ENCODE assay signal across 24 mouse cellular contexts in genomic region chr9:110268416-110268815, GRCm38 (mm10). TPM values are rescaled to one million over a fixed set of nuclear protein-coding genes. Genes with fewer than 3 reads are reported as not detected.
A peak's percentile ranks its signal among the peaks of the same experiment; 100 is the strongest.
DNase-seq lines count a peak whose midpoint lies in the region; ATAC-seq and TF ChIP-seq lines count a peak whose summit lies in the region.
"Had no signal": no experiment of that assay in that cellular context is flagged by ENCODE, and none has a peak within 500 bp of the region (broad histone marks: within the 10 kb centered on the region; RNA-seq: fewer than 3 reads in every experiment).

No protein-coding gene starts in this region.

- H3K4me3 ChIP-seq in kidney, adult 2 months (ENCODE audit: insufficient read depth, low read depth, low read length), result no peak overlapping the region
- H3K4me3 ChIP-seq: forebrain, embryonic 10.5 days; forebrain, embryonic 13.5 days; heart, embryonic 12.5 days; heart, embryonic 15.5 days; hindbrain, embryonic 12.5 days; hindbrain, embryonic 15.5 days; intestine, embryonic 15.5 days had no signal

- no peak overlapping the region for H3K27ac ChIP-seq in kidney, adult 2 months (ENCODE audit: insufficient read depth, low read depth, low read length)
- H3K27ac ChIP-seq: forebrain, embryonic 10.5 days; forebrain, embryonic 13.5 days; heart, embryonic 15.5 days; hindbrain, embryonic 12.5 days; hindbrain, embryonic 15.5 days; intestine, embryonic 15.5 days had no signal

- H3K4me1 ChIP-seq in kidney, adult 2 months (ENCODE audit: control insufficient read depth, insufficient read depth, low read length), result no peaks in the 10 kb centered on the region
- H3K4me1 ChIP-seq: forebrain, embryonic 13.5 days; heart, embryonic 12.5 days; heart, embryonic 15.5 days; hindbrain, embryonic 12.5 days; hindbrain, embryonic 15.5 days; intestine, embryonic 15.5 days had no signal

- 0 out of 2 replicates have a peak, but pooled peaks have one; percentile 31 for ATAC-seq in frontal cortex, adult (ENCODE audit: low TSS enrichment)
- ATAC-seq: forebrain, embryonic 13.5 days; forebrain, embryonic 16.5 days; intestine, embryonic 15.5 days had no signal

- H3K36me3 ChIP-seq in kidney, adult 2 months (ENCODE audit: control insufficient read depth, insufficient read depth, low read length), result no peaks in the 10 kb centered on the region
- H3K36me3 ChIP-seq: forebrain, embryonic 10.5 days; heart, embryonic 12.5 days; heart, embryonic 15.5 days; hindbrain, embryonic 12.5 days; hindbrain, embryonic 15.5 days; intestine, embryonic 15.5 days had no signal

- WGBS in kidney, adult 2 months, result 78% methylated on average over 10 of the region's 10 CpGs

- no peaks in the 10 kb centered on the region for H3K27me3 ChIP-seq in kidney, adult 2 months (replicated peaks; ENCODE audit: control insufficient read depth, insufficient read depth, low read length)
- H3K27me3 ChIP-seq: forebrain, embryonic 13.5 days; heart, embryonic 12.5 days; heart, embryonic 15.5 days; hindbrain, embryonic 12.5 days; hindbrain, embryonic 15.5 days; intestine, embryonic 15.5 days had no signal

- no peak for TF ChIP-seq POLR2A in kidney, adult 2 months (IDR thresholded peaks at IDR 0.05; ENCODE audit: low read depth, low read length)

- no peak for TF ChIP-seq CTCF in kidney, adult 2 months (conservative IDR thresholded peaks at IDR 0.05; ENCODE audit: insufficient read depth, insufficient read length, low read depth, low read length)

- DNase-seq in frontal cortex, postnatal 10 days (ENCODE audit: low spot score in 2 of 2), result no peak
- peak; percentile 25 for DNase-seq in kidney, adult 2 months
- no peak for DNase-seq in kidney, postnatal 14 days
- DNase-seq in A20 (ENCODE audit: low read depth, low spot score) (peak; percentile 87), MN1 (ENCODE audit: low spot score) (no peak)
- DNase-seq: adrenal gland, postnatal 10 days; adrenal gland, postnatal 36 days; B cell, adult 2 months; cerebellum, adult 18-20 months; cerebellum, adult 9-10 months; cerebellum, postnatal 14 days; gastrocnemius, postnatal 25 days; heart, adult 18-20 months; heart, postnatal 14 days; heart, postnatal 4 days had no signal

RNA-seq across cellular contexts. Expression of gene Cspg5, which starts 24.8 kb away (rescaled TPM):
- polyA plus RNA-seq in kidney, adult 2 months (2012; rRNA removed), result 1.5 and 1.6 TPM in 2 replicates

RNA-seq across cellular contexts. Expression of gene Elp6, which starts 36.6 kb away (rescaled TPM):
- polyA plus RNA-seq in kidney, adult 2 months (2012; rRNA removed), result 8.6 and 10.7 TPM in 2 replicates

Comparison
In these comparisons a context has a peak if more than half of its experiments do, and no peak if none do; other contexts are left out.
1. DNase-seq: peak in kidney, adult 2 months (single experiment) and A20 (single experiment); none in frontal cortex, postnatal 10 days (0 of 2), kidney, postnatal 14 days (single experiment) and MN1 (single experiment).